Mouse (Mus musculus): Measurements from ENCODE around the gene Apod.

DNA sequence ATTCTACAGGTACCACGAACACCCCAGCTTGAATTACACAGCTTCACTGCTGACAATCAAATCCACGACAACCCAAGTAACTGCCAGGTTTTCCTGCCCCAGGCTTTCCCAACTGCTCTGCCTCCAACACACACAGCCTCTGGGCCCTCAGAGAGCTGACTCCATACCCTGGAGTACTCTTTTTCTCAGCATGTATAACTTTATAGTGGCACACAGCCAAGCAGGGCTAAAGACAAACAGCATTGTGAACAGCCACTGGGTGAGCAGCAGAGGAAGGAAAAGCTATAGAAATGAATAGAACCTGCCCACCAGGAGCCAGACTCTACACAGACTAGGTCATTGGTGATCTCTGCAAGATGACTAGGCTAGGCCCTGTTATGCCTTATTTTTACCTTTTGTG, 15.1 kb upstream of the Apod start:
- TF ChIP-seq GATA1 (IDR thresholded peaks at IDR 0.05; ENCODE audit: borderline replicate concordance, low read length) (no peak), FLI1 (IDR thresholded peaks at IDR 0.05; ENCODE audit: low read length) (no peak)
